Mouse (Mus musculus): ENCODE data around the gene Clstn3. TPM values are rescaled to one million over a fixed set of nuclear protein-coding genes. Genes with fewer than 3 reads are reported as not detected.
"Not testable (repeated sequence)": the region's sequence is repeated elsewhere in the genome, so short reads cannot be mapped to it uniquely, and the experiment has no call there.

The Clstn3 gene
- total and polyA plus RNA-seq, 2 experiments from 2014 or later: 184 to 338 TPM

DNA sequence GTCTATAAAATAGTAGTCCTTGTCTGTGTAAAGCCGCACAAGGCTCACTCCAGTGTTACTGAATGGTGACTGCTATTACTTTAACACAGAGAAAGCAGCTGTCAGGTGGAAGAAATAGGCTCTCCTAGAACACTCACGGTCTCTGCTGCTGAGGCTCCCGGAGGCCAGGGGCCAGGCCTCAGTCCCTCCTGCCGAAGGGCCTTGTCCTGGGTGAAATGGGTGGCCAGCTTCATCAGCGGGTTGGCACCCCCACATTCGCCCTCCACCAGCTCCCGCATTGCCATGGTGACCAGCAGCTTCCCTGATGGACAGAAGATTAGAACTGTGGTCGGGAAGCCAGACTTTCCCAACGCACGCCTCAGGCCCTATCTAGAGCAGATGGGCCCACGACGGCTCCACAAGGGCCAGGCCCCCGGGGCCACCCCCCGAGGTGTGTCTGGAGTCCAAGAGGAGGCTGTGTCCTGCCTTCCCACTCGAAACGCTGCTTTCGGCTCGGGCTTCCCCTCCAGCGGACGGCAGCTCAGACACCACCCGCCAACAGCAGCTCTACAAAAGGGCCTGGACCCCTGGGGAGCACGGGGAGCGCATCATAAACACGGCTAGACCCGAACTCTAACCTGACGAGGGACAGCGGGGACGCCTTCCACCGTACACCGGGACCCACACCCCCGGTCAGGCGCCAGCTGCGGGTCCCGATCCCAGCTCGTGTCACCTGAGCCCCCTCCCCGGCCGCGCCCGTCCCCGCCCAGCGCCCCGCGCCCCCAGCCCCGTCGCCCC is 50.3 kb downstream of the Clstn3 start:
- no peak for TF ChIP-seq CTCF (IDR thresholded peaks at IDR 0.05; ENCODE audit: low read depth)
- Histone ChIP-seq H3K9me3 (ENCODE audit: low read length) (no peaks in the 10 kb centered on the region), H3K9ac (replicated peaks; ENCODE audit: low read length) (peak overlapping the region; percentile 87), H3K27ac (peak overlapping the region; percentile 90), H3K27me3 (ENCODE audit: insufficient read depth, low read length) (no peaks in the 10 kb centered on the region), H3K4me1 (ENCODE audit: insufficient read depth, low read length) (no peaks in the 10 kb centered on the region), H3K4me2 (ENCODE audit: low read depth, low read length) (peak overlapping the region; percentile 65), H3K4me3 (ENCODE audit: low read length) (peak overlapping the region; percentile 90), H3K36me3 (ENCODE audit: insufficient read depth, low read length) (peaks cover 9% of the 10 kb centered on the region; the same call in 1 of the 2 replicates)
- DNase-seq (ENCODE audit: low spot score) (peak; percentile 52), ATAC-seq (peak; percentile 57)
- 1% methylated on average over 34 of the region's 45 CpGs for WGBS

DNA sequence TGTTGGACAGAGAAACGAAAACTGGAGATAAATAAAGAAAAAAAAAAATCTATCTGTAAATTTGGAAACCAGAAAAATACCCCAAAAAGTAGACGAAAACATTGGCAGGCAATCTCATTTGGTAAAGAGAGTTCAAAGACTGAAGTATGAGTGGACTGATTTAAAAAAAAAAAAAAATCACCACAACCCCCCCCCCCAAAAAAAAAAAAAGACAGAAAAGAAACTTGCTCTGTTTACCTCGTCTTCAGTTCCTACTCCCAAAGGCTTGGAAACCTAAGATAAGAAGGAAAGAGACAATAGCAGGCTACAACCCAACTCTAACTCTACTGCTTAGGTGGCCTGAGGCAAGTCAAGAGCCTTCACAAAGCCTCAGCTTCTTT is 50.8 kb downstream of the Clstn3 start:
- Histone ChIP-seq H3K4me3 (ENCODE audit: low read length) (peak overlapping the region; percentile 90), H3K4me1 (ENCODE audit: insufficient read depth, low read length) (no peaks in the 10 kb centered on the region), H3K9me3 (ENCODE audit: low read length) (no peaks in the 10 kb centered on the region), H3K9ac (replicated peaks; ENCODE audit: low read length) (peak overlapping the region; percentile 87; the same call in 1 of the 2 replicates), H3K27me3 (ENCODE audit: insufficient read depth, low read length) (no peaks in the 10 kb centered on the region), H3K36me3 (ENCODE audit: insufficient read depth, low read length) (peaks cover 9% of the 10 kb centered on the region; the same call in 1 of the 2 replicates), H3K4me2 (ENCODE audit: low read depth, low read length) (peak overlapping the region; percentile 65), H3K27ac (peak overlapping the region; percentile 90)
- WGBS: 51% methylated on average over 3 of the region's 3 CpGs
- DNase-seq (ENCODE audit: low spot score) (no peak), ATAC-seq (no peak)
- TF ChIP-seq CTCF (IDR thresholded peaks at IDR 0.05; ENCODE audit: low read depth): no peak

DNA sequence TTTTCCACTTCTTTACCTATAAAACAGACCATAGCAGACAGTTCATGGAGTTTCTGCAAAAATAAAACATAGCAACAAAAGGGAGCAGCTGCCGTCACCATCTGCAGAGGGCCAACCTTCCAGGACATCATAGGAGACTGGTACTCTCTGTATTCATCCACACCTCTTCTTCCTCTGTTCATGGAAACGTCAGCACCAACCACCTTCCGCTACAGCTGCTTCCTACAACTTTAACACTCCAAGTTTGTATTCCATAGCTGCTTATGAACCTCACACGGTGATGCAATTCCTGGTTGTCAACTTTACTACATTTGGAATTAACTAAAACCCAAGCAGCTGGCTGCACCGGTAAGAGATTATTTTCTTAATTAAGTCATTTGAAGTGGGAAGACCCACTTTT is 56.2 kb downstream of the Clstn3 start:
- H3K4me1 ChIP-seq (ENCODE audit: insufficient read depth, low read length): no peaks in the 10 kb centered on the region
- no peak for TF ChIP-seq CTCF (IDR thresholded peaks at IDR 0.05; ENCODE audit: low read depth)
- 92% methylated on average over 5 of the region's 5 CpGs for WGBS
- ATAC-seq: no peak
- DNase-seq (ENCODE audit: low spot score): no peak
- H3K9ac ChIP-seq (replicated peaks; ENCODE audit: low read length): no peak overlapping the region
- no peaks in the 10 kb centered on the region for H3K27me3 ChIP-seq (ENCODE audit: insufficient read depth, low read length)
- no peaks in the 10 kb centered on the region for H3K9me3 ChIP-seq (ENCODE audit: low read length)
- no peak overlapping the region for H3K27ac ChIP-seq
- H3K36me3 ChIP-seq (ENCODE audit: insufficient read depth, low read length): peaks cover 47% of the 10 kb centered on the region
- no peak overlapping the region for H3K4me2 ChIP-seq (ENCODE audit: low read depth, low read length)
- no peak overlapping the region for H3K4me3 ChIP-seq (ENCODE audit: low read length)

DNA sequence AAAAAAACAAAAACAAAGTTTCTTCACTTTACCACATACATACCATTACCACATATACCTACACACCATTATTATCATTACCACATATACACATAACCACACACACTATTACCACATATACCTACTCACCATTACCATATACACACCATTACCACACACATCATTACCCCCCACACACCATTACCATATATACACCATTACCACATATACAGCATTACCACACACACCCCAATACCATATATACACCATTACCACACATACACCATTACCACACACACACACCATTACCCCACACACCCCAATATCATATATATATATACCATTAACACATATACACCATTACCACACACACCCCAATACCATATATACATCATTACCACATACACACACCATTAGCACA is 57.4 kb downstream of the Clstn3 start:
- Histone ChIP-seq H3K36me3 (ENCODE audit: insufficient read depth, low read length) (peaks cover 59% of the 10 kb centered on the region), H3K9ac (replicated peaks; ENCODE audit: low read length) (no peak overlapping the region), H3K4me1 (ENCODE audit: insufficient read depth, low read length) (no peaks in the 10 kb centered on the region), H3K27ac (no peak overlapping the region), H3K9me3 (ENCODE audit: low read length) (no peaks in the 10 kb centered on the region), H3K4me2 (ENCODE audit: low read depth, low read length) (no peak overlapping the region), H3K27me3 (ENCODE audit: insufficient read depth, low read length) (no peaks in the 10 kb centered on the region), H3K4me3 (ENCODE audit: low read length) (no peak overlapping the region)
- TF ChIP-seq CTCF (IDR thresholded peaks at IDR 0.05; ENCODE audit: low read depth): no peak
- DNase-seq (ENCODE audit: low spot score): no peak
- ATAC-seq: no peak

DNA sequence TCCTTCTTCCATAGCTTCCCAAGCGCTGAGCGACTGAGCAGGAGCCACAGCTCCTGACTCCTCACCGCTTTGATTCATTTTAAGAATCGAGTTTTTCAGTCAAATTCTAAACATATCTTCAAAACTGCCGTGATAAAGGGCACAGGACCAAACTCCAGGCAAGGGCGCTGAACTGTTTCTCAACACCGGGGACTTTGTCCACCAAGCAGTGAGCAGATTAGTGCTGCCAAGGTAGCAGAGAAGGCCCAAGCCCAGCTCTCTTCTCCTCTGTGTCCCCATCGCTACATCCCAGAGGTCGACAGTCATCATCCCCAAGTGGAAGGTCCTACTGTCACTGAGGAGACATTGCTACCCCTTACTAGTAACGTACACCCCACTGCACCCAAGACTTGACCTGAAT is 58.3 kb downstream of the Clstn3 start:
- H3K36me3 ChIP-seq (ENCODE audit: insufficient read depth, low read length): peaks cover 62% of the 10 kb centered on the region
- no peak for ATAC-seq
- 94% methylated on average over 10 of the region's 10 CpGs for WGBS

DNA sequence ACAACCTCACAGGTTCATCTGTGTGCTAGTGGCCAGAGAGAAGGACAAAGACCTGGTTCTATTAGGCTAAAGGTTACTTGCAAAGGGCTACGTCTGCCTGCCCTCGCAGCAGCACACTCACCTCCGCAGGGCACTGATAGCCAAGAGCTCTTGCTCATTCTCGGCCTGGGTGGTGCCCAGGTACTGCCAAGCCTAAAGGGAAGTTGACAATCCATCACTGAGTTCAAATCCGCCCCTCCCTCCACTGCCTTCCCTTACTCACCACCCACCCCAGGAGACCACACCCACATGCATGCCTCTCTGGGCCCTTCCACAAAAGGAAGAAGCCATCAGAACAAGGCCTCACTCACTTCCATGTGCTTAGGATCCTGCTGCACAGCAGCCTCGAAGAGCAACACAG is 64.9 kb downstream of the Clstn3 start:
- H3K27me3 ChIP-seq (ENCODE audit: insufficient read depth, low read length): no peaks in the 10 kb centered on the region
- no peak for TF ChIP-seq CTCF (IDR thresholded peaks at IDR 0.05; ENCODE audit: low read depth)
- DNase-seq (ENCODE audit: low spot score) (no peak), ATAC-seq (no peak)
- H3K9me3 ChIP-seq (ENCODE audit: low read length): no peaks in the 10 kb centered on the region
- H3K4me3 ChIP-seq (ENCODE audit: low read length): no peak overlapping the region
- no peak overlapping the region for H3K4me2 ChIP-seq (ENCODE audit: low read depth, low read length)
- 95% methylated on average over 6 of the region's 6 CpGs for WGBS
- H3K36me3 ChIP-seq (ENCODE audit: insufficient read depth, low read length): peaks cover 79% of the 10 kb centered on the region
- no peak overlapping the region for H3K27ac ChIP-seq
- H3K9ac ChIP-seq (replicated peaks; ENCODE audit: low read length): no peak overlapping the region
- H3K4me1 ChIP-seq (ENCODE audit: insufficient read depth, low read length): no peaks in the 10 kb centered on the region

More for the DNA sequence above, 58.3 kb downstream of the Clstn3 start:
- Histone ChIP-seq H3K4me2 (ENCODE audit: low read depth, low read length) (no peak overlapping the region), H3K4me1 (ENCODE audit: insufficient read depth, low read length) (no peaks in the 10 kb centered on the region), H3K27ac (no peak overlapping the region), H3K9ac (replicated peaks; ENCODE audit: low read length) (no peak overlapping the region), H3K27me3 (ENCODE audit: insufficient read depth, low read length) (no peaks in the 10 kb centered on the region), H3K4me3 (ENCODE audit: low read length) (no peak overlapping the region), H3K9me3 (ENCODE audit: low read length) (no peaks in the 10 kb centered on the region)
- TF ChIP-seq CTCF (IDR thresholded peaks at IDR 0.05; ENCODE audit: low read depth): no peak
- no peak for DNase-seq (ENCODE audit: low spot score)

DNA sequence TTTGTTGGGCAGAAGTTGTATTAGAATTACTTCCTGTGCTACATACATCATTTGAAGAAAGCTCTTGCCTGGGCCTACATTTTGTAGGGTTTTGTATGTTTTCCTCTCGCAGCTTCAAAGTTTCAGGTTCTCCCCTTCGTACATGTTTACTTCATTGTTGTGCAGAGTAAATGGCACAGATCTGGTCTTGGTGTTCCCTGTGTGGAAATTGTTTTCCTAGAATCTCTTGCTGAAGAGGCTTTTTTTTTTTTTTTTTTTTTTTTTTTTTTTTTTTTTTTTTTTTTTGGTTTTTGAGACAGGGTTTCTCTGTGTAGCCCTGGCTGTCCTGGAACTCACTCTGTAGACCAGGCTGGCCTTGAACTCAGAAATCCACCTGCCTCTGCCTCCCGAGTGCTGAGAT is 69.6 kb downstream of the Clstn3 start:
- not testable (repeated sequence) for H3K27me3 ChIP-seq (ENCODE audit: insufficient read depth, low read length); DNase-seq (ENCODE audit: low spot score); H3K9me3 ChIP-seq (ENCODE audit: low read length); H3K4me1 ChIP-seq (ENCODE audit: insufficient read depth, low read length); H3K27ac ChIP-seq; H3K9ac ChIP-seq (replicated peaks; ENCODE audit: low read length); ATAC-seq; H3K4me3 ChIP-seq (ENCODE audit: low read length); H3K4me2 ChIP-seq (ENCODE audit: low read depth, low read length)
- WGBS: 94% methylated on average over 3 of the region's 3 CpGs
- H3K36me3 ChIP-seq (ENCODE audit: insufficient read depth, low read length): peaks cover 38% of the 10 kb centered on the region

Other genes starting within 250 kb of the Clstn3 start
- gene Vmn2r27, start 232.9 kb downstream of the Clstn3 start, total RNA-seq (2014; rRNA removed): not detected in 2 replicates
- not detected in 2 replicates for gene Vmn2r27, start 232.9 kb downstream of the Clstn3 start, polyA plus RNA-seq (2015; fragmentation: Nextera tagmentation; extraction: Ambion mirVana)
- gene Cd163, start 160.1 kb downstream of the Clstn3 start, total RNA-seq (2014; rRNA removed): 0.54 and 1.5 TPM in 2 replicates
- gene Cd163, start 160.1 kb downstream of the Clstn3 start, polyA plus RNA-seq (2015; fragmentation: Nextera tagmentation; extraction: Ambion mirVana): 1.7 and 2.1 TPM in 2 replicates
- gene Pex5, start 49.7 kb downstream of the Clstn3 start, total RNA-seq (2014; rRNA removed): 74.4 and 80.8 TPM in 2 replicates
- 46.6 and 49.0 TPM in 2 replicates for gene Pex5, start 49.7 kb downstream of the Clstn3 start, polyA plus RNA-seq (2015; fragmentation: Nextera tagmentation; extraction: Ambion mirVana)
- 0.31 and 0.68 TPM in 2 replicates for gene C1rl, start 28.3 kb upstream of the Clstn3 start, total RNA-seq (2014; rRNA removed)
- 0.39 and 0.41 TPM in 2 replicates for gene C1rl, start 28.3 kb upstream of the Clstn3 start, polyA plus RNA-seq (2015; fragmentation: Nextera tagmentation; extraction: Ambion mirVana)
- gene C1ra, start 47.6 kb upstream of the Clstn3 start, total RNA-seq (2014; rRNA removed): 0.42 and 1.0 TPM in 2 replicates
- gene C1ra, start 47.6 kb upstream of the Clstn3 start, polyA plus RNA-seq (2015; fragmentation: Nextera tagmentation; extraction: Ambion mirVana): 0.73 and 0.83 TPM in 2 replicates
- 0.89 and 4.7 TPM in 2 replicates for gene C1s1, start 77.6 kb upstream of the Clstn3 start, total RNA-seq (2014; rRNA removed)
- gene C1s1, start 77.6 kb upstream of the Clstn3 start, polyA plus RNA-seq (2015; fragmentation: Nextera tagmentation; extraction: Ambion mirVana): 0.49 and 1.2 TPM in 2 replicates
- not detected in 2 replicates for gene C1rb, start 105.5 kb upstream of the Clstn3 start, total RNA-seq (2014; rRNA removed)
- gene C1rb, start 105.5 kb upstream of the Clstn3 start, polyA plus RNA-seq (2015; fragmentation: Nextera tagmentation; extraction: Ambion mirVana): 0.09 TPM in 1 of 2 replicates, not detected in the other
- gene C1s2, start 171.3 kb upstream of the Clstn3 start, total RNA-seq (2014; rRNA removed): not detected in 2 replicates
- gene C1s2, start 171.3 kb upstream of the Clstn3 start, polyA plus RNA-seq (2015; fragmentation: Nextera tagmentation; extraction: Ambion mirVana): 0.13 and 0.18 TPM in 2 replicates
- 32.0 and 48.5 TPM in 2 replicates for gene Lpcat3, start 198.2 kb upstream of the Clstn3 start, total RNA-seq (2014; rRNA removed)
- 49.5 and 53.3 TPM in 2 replicates for gene Lpcat3, start 198.2 kb upstream of the Clstn3 start, polyA plus RNA-seq (2015; fragmentation: Nextera tagmentation; extraction: Ambion mirVana)
- gene Emg1, start 247.4 kb upstream of the Clstn3 start, total RNA-seq (2014; rRNA removed): 75.8 and 102 TPM in 2 replicates
- gene Emg1, start 247.4 kb upstream of the Clstn3 start, polyA plus RNA-seq (2015; fragmentation: Nextera tagmentation; extraction: Ambion mirVana): 100 and 102 TPM in 2 replicates
- gene Phb2, start 247.5 kb upstream of the Clstn3 start, total RNA-seq (2014; rRNA removed): 218 and 223 TPM in 2 replicates
- 267 and 270 TPM in 2 replicates for gene Phb2, start 247.5 kb upstream of the Clstn3 start, polyA plus RNA-seq (2015; fragmentation: Nextera tagmentation; extraction: Ambion mirVana)